In genomic region chr4:39493596-39493995, GRCm38 (mm10) we compare ENCODE assay signal across 17 mouse cellular contexts. TPM values are rescaled to one million over a fixed set of nuclear protein-coding genes. Genes with fewer than 3 reads are reported as not detected.
"Had no signal": no experiment of that assay in that cellular context is flagged by ENCODE, and none has a peak within 500 bp of the region (broad histone marks: within the 10 kb centered on the region; RNA-seq: fewer than 3 reads in every experiment).

No protein-coding gene starts in this region.

- H3K27me3 ChIP-seq: intestine, embryonic 15.5 days; kidney, embryonic 15.5 days; limb, embryonic 13.5 days; midbrain, embryonic 13.5 days had no signal

- H3K4me3 ChIP-seq: intestine, embryonic 15.5 days; kidney, embryonic 15.5 days; limb, embryonic 13.5 days; midbrain, embryonic 13.5 days had no signal

- H3K4me1 ChIP-seq: intestine, embryonic 15.5 days; kidney, embryonic 15.5 days; limb, embryonic 13.5 days; midbrain, embryonic 13.5 days had no signal

- DNase-seq: kidney, adult 18-20 months; kidney, postnatal 14 days; left cerebral cortex, postnatal 4 days; lung, embryonic 14.5 days; thymus, adult 18-20 months had no signal

- H3K27ac ChIP-seq: intestine, embryonic 15.5 days; kidney, embryonic 15.5 days; limb, embryonic 13.5 days; liver, embryonic 14.5 days; midbrain, embryonic 13.5 days; stomach, postnatal 0 days had no signal

- H3K9me3 ChIP-seq: intestine, embryonic 15.5 days; kidney, embryonic 15.5 days; limb, embryonic 13.5 days; midbrain, embryonic 13.5 days had no signal

- H3K4me2 ChIP-seq: intestine, embryonic 15.5 days; kidney, embryonic 15.5 days; limb, embryonic 13.5 days; lung, embryonic 14.5 days; midbrain, embryonic 13.5 days had no signal

- H3K9ac ChIP-seq: intestine, embryonic 15.5 days; kidney, embryonic 15.5 days; limb, embryonic 13.5 days; liver, embryonic 14.5 days; lung, embryonic 14.5 days; midbrain, embryonic 13.5 days had no signal

- ATAC-seq: intestine, embryonic 15.5 days; midbrain, embryonic 13.5 days had no signal

- H3K36me3 ChIP-seq: intestine, embryonic 15.5 days; kidney, embryonic 15.5 days; limb, embryonic 13.5 days; midbrain, embryonic 13.5 days had no signal

RNA-seq across cellular contexts. Expression of gene 1700009N14Rik, which starts 43.5 kb away (rescaled TPM):
- total RNA-seq: layer of hippocampus, adult 8-10 months; layer of hippocampus, postnatal 25 days; left cerebral cortex, postnatal 10 days; left cerebral cortex, postnatal 4 days; midbrain, postnatal 0 days had no signal
- polyA plus RNA-seq: kidney, embryonic 15.5 days; large intestine, adult 2 months; liver, embryonic 14.5 days; lung, embryonic 14.5 days; midbrain, embryonic 13.5 days; midbrain, postnatal 0 days; neural tube, embryonic 14.5 days had no signal
